Mouse (Mus musculus): ENCODE measurements at regions not wholly inside any gene's neighbourhood (a gene's known extent, or its start where the extent isn't known, plus 50 kb on each side); places are given as distances from the start of the nearest gene placed in this dataset.

- DNase-seq, result no peak
- Histone ChIP-seq H3K27ac (ENCODE audit: insufficient read depth, low read depth, low read length) (no peak overlapping the region), H3K36me3 (ENCODE audit: control insufficient read depth, insufficient read depth, low read length) (no peaks in the 10 kb centered on the region), H3K4me1 (ENCODE audit: control insufficient read depth, insufficient read depth, low read length) (no peaks in the 10 kb centered on the region), H3K4me3 (ENCODE audit: insufficient read depth, low read depth, low read length) (no peak overlapping the region), H3K27me3 (replicated peaks; ENCODE audit: control insufficient read depth, insufficient read depth, low read length) (no peaks in the 10 kb centered on the region)
- TF ChIP-seq POLR2A (IDR thresholded peaks at IDR 0.05; ENCODE audit: low read depth, low read length) (no peak), CTCF (conservative IDR thresholded peaks at IDR 0.05; ENCODE audit: insufficient read depth, insufficient read length, low read depth, low read length) (no peak)
- 53% methylated on average over 4 of the region's 4 CpGs for WGBS
Observed at GRCm38 (mm10) chr6:31942696-31943095, 107.3 kb upstream of the 1700012A03Rik start.

GRCm38 (mm10) chr6:31938216-31938814 is 111.7 kb upstream of the 1700012A03Rik start:
- Histone ChIP-seq H3K4me3 (ENCODE audit: insufficient read depth, low read depth, low read length) (peak overlapping the region; percentile 41), H3K36me3 (ENCODE audit: control insufficient read depth, insufficient read depth, low read length) (no peaks in the 10 kb centered on the region), H3K27ac (ENCODE audit: insufficient read depth, low read depth, low read length) (no peak overlapping the region), H3K27me3 (replicated peaks; ENCODE audit: control insufficient read depth, insufficient read depth, low read length) (no peaks in the 10 kb centered on the region), H3K4me1 (ENCODE audit: control insufficient read depth, insufficient read depth, low read length) (no peaks in the 10 kb centered on the region)
- peak; percentile 69 for DNase-seq
- TF ChIP-seq CTCF (conservative IDR thresholded peaks at IDR 0.05; ENCODE audit: insufficient read depth, insufficient read length, low read depth, low read length), result peak; percentile 81
- TF ChIP-seq POLR2A (IDR thresholded peaks at IDR 0.05; ENCODE audit: low read depth, low read length), result no peak
- WGBS, result 6% methylated on average over 20 of the region's 20 CpGs

GRCm38 (mm10) chr6:31937146-31937545 is 112.9 kb upstream of the 1700012A03Rik start:
- no peak for DNase-seq
- no peak overlapping the region for H3K27ac ChIP-seq (ENCODE audit: insufficient read depth, low read depth, low read length)
- H3K4me3 ChIP-seq (ENCODE audit: insufficient read depth, low read depth, low read length), result no peak overlapping the region
- H3K36me3 ChIP-seq (ENCODE audit: control insufficient read depth, insufficient read depth, low read length), result no peaks in the 10 kb centered on the region
- WGBS, result 43% methylated on average over 12 of the region's 12 CpGs
- no peaks in the 10 kb centered on the region for H3K27me3 ChIP-seq (replicated peaks; ENCODE audit: control insufficient read depth, insufficient read depth, low read length)
- no peaks in the 10 kb centered on the region for H3K4me1 ChIP-seq (ENCODE audit: control insufficient read depth, insufficient read depth, low read length)
- TF ChIP-seq CTCF (conservative IDR thresholded peaks at IDR 0.05; ENCODE audit: insufficient read depth, insufficient read length, low read depth, low read length) (no peak), POLR2A (IDR thresholded peaks at IDR 0.05; ENCODE audit: low read depth, low read length) (no peak)

GRCm38 (mm10) chr6:31934826-31935225 is 115.2 kb upstream of the 1700012A03Rik start:
- Histone ChIP-seq H3K27me3 (replicated peaks; ENCODE audit: control insufficient read depth, insufficient read depth, low read length) (no peaks in the 10 kb centered on the region), H3K4me3 (ENCODE audit: insufficient read depth, low read depth, low read length) (no peak overlapping the region), H3K27ac (ENCODE audit: insufficient read depth, low read depth, low read length) (no peak overlapping the region), H3K4me1 (ENCODE audit: control insufficient read depth, insufficient read depth, low read length) (no peaks in the 10 kb centered on the region), H3K36me3 (ENCODE audit: control insufficient read depth, insufficient read depth, low read length) (no peaks in the 10 kb centered on the region)
- 73% methylated on average over 10 of the region's 10 CpGs for WGBS
- TF ChIP-seq POLR2A (IDR thresholded peaks at IDR 0.05; ENCODE audit: low read depth, low read length) (no peak), CTCF (conservative IDR thresholded peaks at IDR 0.05; ENCODE audit: insufficient read depth, insufficient read length, low read depth, low read length) (no peak)
- DNase-seq, result no peak

GRCm38 (mm10) chr6:31933956-31934355 is 116.1 kb upstream of the 1700012A03Rik start:
- H3K4me1 ChIP-seq (ENCODE audit: control insufficient read depth, insufficient read depth, low read length), result no peaks in the 10 kb centered on the region
- H3K27me3 ChIP-seq (replicated peaks; ENCODE audit: control insufficient read depth, insufficient read depth, low read length), result no peaks in the 10 kb centered on the region
- no peak overlapping the region for H3K4me3 ChIP-seq (ENCODE audit: insufficient read depth, low read depth, low read length)
- 47% methylated on average over 8 of the region's 8 CpGs for WGBS
- no peaks in the 10 kb centered on the region for H3K36me3 ChIP-seq (ENCODE audit: control insufficient read depth, insufficient read depth, low read length)
- TF ChIP-seq CTCF (conservative IDR thresholded peaks at IDR 0.05; ENCODE audit: insufficient read depth, insufficient read length, low read depth, low read length) (no peak), POLR2A (IDR thresholded peaks at IDR 0.05; ENCODE audit: low read depth, low read length) (no peak)
- no peak for DNase-seq
- no peak overlapping the region for H3K27ac ChIP-seq (ENCODE audit: insufficient read depth, low read depth, low read length)

- Histone ChIP-seq H3K4me1 (ENCODE audit: control insufficient read depth, insufficient read depth, low read length) (no peaks in the 10 kb centered on the region), H3K36me3 (ENCODE audit: control insufficient read depth, insufficient read depth, low read length) (no peaks in the 10 kb centered on the region), H3K27ac (ENCODE audit: insufficient read depth, low read depth, low read length) (no peak overlapping the region), H3K27me3 (replicated peaks; ENCODE audit: control insufficient read depth, insufficient read depth, low read length) (no peaks in the 10 kb centered on the region), H3K4me3 (ENCODE audit: insufficient read depth, low read depth, low read length) (no peak overlapping the region)
- peak; percentile 40 for DNase-seq
- 27% methylated on average over 5 of the region's 5 CpGs for WGBS
- TF ChIP-seq CTCF (conservative IDR thresholded peaks at IDR 0.05; ENCODE audit: insufficient read depth, insufficient read length, low read depth, low read length) (no peak), POLR2A (IDR thresholded peaks at IDR 0.05; ENCODE audit: low read depth, low read length) (no peak)
Observed at GRCm38 (mm10) chr6:31933364-31933763, 116.7 kb upstream of the 1700012A03Rik start.

GRCm38 (mm10) chr6:31931116-31931515 is 118.9 kb upstream of the 1700012A03Rik start:
- TF ChIP-seq CTCF (conservative IDR thresholded peaks at IDR 0.05; ENCODE audit: insufficient read depth, insufficient read length, low read depth, low read length), result no peak
- no peak for TF ChIP-seq POLR2A (IDR thresholded peaks at IDR 0.05; ENCODE audit: low read depth, low read length)
- 83% methylated on average over 6 of the region's 6 CpGs for WGBS

More at GRCm38 (mm10) chr6:31931116-31931515, 118.9 kb upstream of the 1700012A03Rik start:
- DNase-seq, result no peak
- Histone ChIP-seq H3K27me3 (replicated peaks; ENCODE audit: control insufficient read depth, insufficient read depth, low read length) (no peaks in the 10 kb centered on the region), H3K4me3 (ENCODE audit: insufficient read depth, low read depth, low read length) (no peak overlapping the region), H3K4me1 (ENCODE audit: control insufficient read depth, insufficient read depth, low read length) (no peaks in the 10 kb centered on the region), H3K27ac (ENCODE audit: insufficient read depth, low read depth, low read length) (no peak overlapping the region), H3K36me3 (ENCODE audit: control insufficient read depth, insufficient read depth, low read length) (no peaks in the 10 kb centered on the region)

Data from kidney, adult 2 months (tissue).